Mouse (Mus musculus) cortical plate, adult 2 months (tissue): ENCODE data around the gene Acbd7.

Experiments used
- CTCF ChIP-seq: fragments of 200-500 bp; IDR thresholded peaks from 2 replicates; pipeline ENCODE4 v1.5.1; 2011; ENCODE audit warnings: mild to moderate bottlenecking, control low read depth, low read length; ENCODE audit not compliant: insufficient read depth; ENCODE audit errors: extremely low read depth
- POLR2A ChIP-seq: fragments of 200-500 bp; IDR thresholded peaks from 2 replicates; pipeline ENCODE4 v1.6.1; 2011; ENCODE audit warnings: mild to moderate bottlenecking, low read length, control low read depth; ENCODE audit not compliant: insufficient read depth; ENCODE audit errors: extremely low read depth

DNA sequence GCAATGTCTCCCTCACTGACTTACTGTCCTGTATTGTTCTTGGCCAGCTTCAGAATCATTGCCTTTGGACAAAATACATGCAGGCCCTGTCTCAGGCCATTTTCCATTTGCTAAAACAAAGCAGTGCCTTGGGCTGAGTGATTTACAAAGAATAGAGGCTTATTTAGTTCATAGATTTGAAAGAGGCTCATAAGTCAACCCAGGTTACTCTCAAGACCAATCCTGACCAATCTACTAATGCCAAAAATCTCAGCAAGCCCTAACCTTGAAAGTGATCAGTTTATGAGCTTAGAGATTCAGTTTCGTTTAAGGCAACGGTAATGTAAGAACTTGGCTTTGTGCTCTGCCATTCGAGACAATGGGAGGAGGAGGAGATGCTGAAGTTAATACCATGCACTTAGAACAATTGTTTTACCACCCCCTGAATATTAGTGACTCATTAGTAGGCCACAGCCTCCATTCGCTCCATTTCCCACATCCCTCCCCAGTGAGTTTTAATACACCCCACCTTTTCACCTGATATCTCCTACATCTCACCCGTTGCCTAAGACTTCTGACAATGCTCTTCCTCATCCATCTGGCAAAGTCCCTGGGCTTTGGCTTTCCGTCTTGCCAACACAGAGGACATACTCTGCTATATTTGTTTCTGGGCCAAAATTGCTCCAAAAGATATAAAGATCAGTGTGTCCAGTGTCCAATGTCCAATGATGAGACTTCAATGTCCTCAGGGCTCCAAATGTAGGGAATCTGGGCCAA lies 51.3 kb downstream of the Acbd7 start:
- TF ChIP-seq POLR2A (no peak), CTCF (no peak)
